Mouse (Mus musculus) embryo, embryonic 11.5 days (tissue): Measurements from ENCODE around the gene Armc7.

ENCODE experiments used
- DNase-seq: peaks from one replicate; pipeline ENCODE4 v3.0.0-alpha.2; 2012; ENCODE audit warnings: low read depth, low spot score

Armc7 gene

DNA sequence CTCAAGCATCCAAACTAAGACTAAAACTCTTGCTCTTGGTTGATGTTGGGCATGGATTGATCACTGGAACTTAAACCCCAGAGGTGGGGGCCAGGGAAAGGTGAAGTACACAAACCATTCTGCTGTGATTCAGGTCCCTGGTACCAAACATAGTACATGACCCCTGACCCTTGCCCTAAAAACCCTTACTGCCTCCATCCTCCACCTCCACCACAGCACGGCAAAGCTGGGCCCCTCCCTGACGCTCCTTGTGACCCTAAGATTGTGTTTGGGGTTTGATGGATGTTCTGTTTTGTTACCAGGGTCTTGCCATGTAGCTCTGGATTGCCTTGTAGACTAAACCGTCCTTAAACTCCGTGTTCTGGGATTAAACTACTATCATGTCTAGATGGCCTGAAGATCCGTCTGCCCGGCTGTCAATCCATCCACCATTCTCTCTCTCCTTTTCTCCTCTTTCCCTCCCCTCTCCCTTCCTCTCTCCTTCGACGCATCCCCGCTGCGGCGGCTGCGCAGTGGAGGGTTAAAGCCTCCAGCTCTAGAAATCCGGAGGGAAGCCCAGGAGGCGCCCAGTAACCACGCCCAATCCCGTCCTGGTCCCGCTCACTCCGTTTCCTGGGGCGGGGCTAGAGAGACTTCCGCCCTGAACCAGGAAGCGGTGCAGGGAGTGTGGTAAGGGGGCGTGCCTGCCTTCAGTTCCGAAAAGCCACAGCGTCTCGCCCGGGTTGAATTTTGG lies at the start of gene Armc7:
Gene Armc7, plus strand, starts transcription at position 643 of the 733 bp plus-strand sequence.
- peak; percentile 92 for DNase-seq

DNA sequence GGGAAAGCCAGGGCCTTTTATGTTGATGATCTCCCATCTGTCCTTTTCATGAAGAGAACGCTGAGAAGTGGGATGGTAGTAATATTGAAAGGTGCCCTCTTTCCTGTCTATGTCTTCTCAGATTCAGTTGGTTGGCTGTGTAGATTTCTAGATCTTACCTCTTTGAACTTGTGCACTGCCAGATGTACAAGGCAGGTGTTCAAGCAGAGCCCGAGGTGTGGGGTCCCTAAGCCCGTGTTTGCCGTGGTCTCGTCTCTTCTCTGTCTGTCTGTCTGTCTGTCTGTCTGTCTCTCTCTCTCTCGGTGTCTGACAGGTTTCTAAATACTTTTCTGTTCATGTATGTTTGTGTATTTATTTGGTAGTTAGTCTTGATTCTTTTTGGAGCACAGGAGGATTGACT lies 49.8 kb upstream of the Armc7 start:
- DNase-seq, result no peak

GRCm38 (mm10) chr11:115427482-115428331 lies 47.8 kb upstream of the Armc7 start:
- DNase-seq, result peak; percentile 80

DNA sequence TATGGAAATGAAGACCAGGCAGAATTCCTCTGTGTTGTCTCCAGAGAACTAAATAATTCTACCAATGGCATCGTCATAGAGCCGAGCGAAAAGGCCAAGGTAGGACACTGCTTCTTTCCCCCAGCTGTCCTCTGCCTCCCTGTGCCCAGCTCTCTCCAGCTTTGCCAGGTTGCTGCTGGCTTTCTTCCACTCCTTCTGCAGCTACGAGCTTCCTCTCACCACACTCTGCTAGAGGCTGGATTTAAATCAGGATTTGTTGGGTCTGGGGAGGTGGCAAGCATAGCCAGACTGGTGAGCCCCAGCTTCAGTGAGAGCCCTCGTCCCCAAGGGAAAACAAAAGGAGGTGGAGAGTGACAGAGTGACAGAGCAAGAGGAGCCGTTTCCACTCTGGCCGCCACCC lies 46.2 kb upstream of the Armc7 start:
- no peak for DNase-seq

- no peak for DNase-seq
Measured at GRCm38 (mm10) chr11:115430561-115430960, 44.9 kb upstream of the Armc7 start.

- DNase-seq, result no peak
Measured at GRCm38 (mm10) chr11:115432814-115433213, 42.7 kb upstream of the Armc7 start.

- DNase-seq, result no peak
Measured at GRCm38 (mm10) chr11:115433342-115433741, 42.1 kb upstream of the Armc7 start.

GRCm38 (mm10) chr11:115435596-115436337 lies 39.7 kb upstream of the Armc7 start:
- no peak for DNase-seq

DNA sequence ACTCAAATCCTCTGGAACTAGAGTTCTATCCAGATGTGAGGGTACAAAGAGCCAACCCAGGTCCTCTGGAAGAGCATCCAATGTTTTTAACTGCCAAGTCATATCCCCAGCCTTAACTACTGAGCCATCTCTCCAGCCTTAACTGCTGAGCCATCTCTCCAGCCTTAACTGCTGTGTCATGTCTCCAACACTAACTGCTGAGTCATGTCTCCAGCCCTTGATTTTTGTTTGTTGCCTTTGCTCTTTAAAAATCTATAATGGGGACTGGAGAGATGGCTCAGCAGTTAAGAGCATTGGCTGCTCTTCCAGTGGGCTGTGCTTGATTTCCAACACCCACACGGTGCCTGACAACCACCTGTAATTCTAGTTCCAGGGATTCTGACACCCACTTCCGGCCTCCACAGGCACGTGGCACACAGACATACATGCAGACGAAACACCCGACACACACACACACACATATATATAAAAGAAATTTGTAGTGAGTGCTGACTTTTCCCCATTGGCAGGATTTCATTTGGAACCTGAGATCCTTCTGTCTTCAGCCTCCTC lies 37.8 kb upstream of the Armc7 start:
- no peak for DNase-seq

GRCm38 (mm10) chr11:115439326-115439725 lies 36.1 kb upstream of the Armc7 start:
- no peak for DNase-seq

- DNase-seq, result no peak
Measured at GRCm38 (mm10) chr11:115439906-115440595, 35.4 kb upstream of the Armc7 start, which contains the start of gene Trim80. Trim80 (plus strand) TSS chr11:115440545.

DNA sequence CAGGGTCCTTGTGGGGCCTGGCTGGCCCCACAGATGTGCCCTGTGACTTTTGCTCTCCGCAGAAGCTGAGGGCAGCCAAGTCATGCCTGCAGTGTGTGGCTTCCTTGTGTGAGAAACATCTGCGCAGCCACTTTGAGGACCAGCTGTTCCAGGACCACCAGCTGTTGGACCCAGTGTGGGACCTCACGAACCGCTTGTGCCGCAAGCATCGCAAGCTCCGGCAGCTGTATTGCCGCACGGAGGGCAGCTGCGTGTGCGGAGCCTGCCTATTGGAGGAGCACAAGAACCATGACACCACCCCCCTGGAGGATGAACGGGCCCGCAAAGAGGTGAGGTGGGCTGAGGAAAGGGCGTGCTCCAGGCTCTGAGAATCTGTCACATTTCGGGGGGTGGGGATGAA lies 34.0 kb upstream of the Armc7 start:
- no peak for DNase-seq

DNA sequence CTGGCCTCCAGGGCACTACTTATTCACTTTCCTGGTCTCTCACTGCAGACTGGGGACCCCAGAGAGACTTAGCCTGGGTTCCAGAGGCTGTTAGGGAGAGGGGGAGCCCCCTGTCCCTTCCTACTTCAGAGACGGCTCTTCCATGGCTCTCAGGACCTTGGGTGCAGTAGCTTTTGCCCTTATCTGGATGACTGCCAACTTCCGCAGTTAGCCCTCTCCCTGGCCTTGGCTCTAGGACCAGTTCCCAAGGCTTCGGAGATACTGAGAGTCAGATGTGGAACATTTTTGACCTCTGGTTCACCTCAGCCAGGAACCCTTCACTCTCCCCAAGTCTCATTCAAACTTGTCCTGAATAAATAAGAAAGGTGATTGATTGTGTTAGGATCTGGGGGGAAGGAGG lies 28.6 kb upstream of the Armc7 start:
- no peak for DNase-seq

GRCm38 (mm10) chr11:115447321-115447885 lies 28.1 kb upstream of the Armc7 start:
- no peak for DNase-seq

- no peak for DNase-seq
Measured at GRCm38 (mm10) chr11:115448075-115448474, 27.4 kb upstream of the Armc7 start.

DNA sequence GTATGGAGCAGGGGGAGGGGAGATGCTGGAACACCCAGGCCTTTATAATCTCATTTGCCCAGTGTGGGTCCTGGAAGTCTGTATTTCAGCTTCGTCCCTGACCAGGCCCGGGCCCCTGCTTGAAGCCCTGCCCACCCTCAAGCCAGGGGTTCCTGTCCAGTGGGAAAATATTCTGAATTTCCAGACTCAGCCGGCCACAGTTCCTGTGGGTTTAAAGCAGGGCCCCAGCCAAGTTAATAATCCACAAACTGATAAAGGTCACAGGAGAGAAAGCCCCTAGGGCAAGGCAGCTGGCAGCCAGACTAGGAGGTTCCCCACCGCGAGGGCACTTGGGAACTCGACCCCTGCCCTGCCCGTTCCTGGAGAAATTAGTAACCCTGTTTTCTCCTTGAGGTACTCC lies 26.5 kb upstream of the Armc7 start:
- no peak for DNase-seq

DNA sequence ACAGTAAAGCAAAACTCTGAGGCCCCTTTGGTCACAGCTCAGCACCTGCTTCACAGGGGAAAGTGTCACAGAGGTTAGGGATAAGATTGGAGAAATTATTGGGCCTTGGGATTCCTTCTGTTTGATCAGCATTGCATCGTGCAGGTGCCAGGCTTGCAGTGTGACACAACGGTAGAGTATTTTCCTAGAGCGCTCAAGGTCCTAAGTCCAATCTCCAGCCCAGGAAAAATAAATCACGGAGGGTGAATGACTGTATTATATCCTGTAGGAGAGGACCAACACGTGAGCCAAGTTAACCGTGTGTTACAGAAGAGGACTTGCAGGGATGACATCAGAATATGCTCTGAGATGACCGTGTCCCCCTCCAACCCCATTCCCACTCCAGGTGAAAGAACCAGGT lies 25.3 kb upstream of the Armc7 start:
- no peak for DNase-seq

GRCm38 (mm10) chr11:115451781-115452241 lies 23.7 kb upstream of the Armc7 start:
- DNase-seq, result no peak

- DNase-seq, result no peak
Measured at GRCm38 (mm10) chr11:115452281-115452860, 23.1 kb upstream of the Armc7 start.

- DNase-seq, result no peak
Measured at GRCm38 (mm10) chr11:115453306-115453705, 22.2 kb upstream of the Armc7 start.
